Mouse (Mus musculus): ENCODE measurements around the gene Scaper.

The Scaper gene

GRCm38 (mm10) chr9:55540391-55540770, 397.5 kb downstream of the Scaper start:
- no peak for DNase-seq (ENCODE audit: low spot score)

GRCm38 (mm10) chr9:55539661-55540390, 398.1 kb downstream of the Scaper start:
- no peak for DNase-seq (ENCODE audit: low spot score)

GRCm38 (mm10) chr9:55539006-55539405, 398.9 kb downstream of the Scaper start:
- no peak for DNase-seq (ENCODE audit: low spot score)

GRCm38 (mm10) chr9:55538377-55538776, 399.5 kb downstream of the Scaper start, which contains the start of gene Isl2:
Gene Isl2 (plus strand): TSS chr9:55538672.
- no peak for DNase-seq (ENCODE audit: low spot score)

- peak; percentile 63 for DNase-seq (ENCODE audit: low spot score)
These were observed 402.0 kb downstream of the Scaper start for GRCm38 (mm10) chr9:55535907-55536306.

GRCm38 (mm10) chr9:55525716-55526115, 412.2 kb downstream of the Scaper start:
- DNase-seq (ENCODE audit: low spot score), result no peak

GRCm38 (mm10) chr9:55512027-55512543, 425.8 kb downstream of the Scaper start, which contains the start of gene Etfa:
Gene Etfa (minus strand): TSS chr9:55512243.
- peak; percentile 91 for DNase-seq (ENCODE audit: low spot score)

- no peak for DNase-seq (ENCODE audit: low spot score)
These were observed 426.4 kb downstream of the Scaper start for GRCm38 (mm10) chr9:55511521-55511993.

- no peak for DNase-seq (ENCODE audit: low spot score)
These were observed 427.2 kb downstream of the Scaper start for GRCm38 (mm10) chr9:55510651-55511235.

- DNase-seq (ENCODE audit: low spot score), result no peak
These were observed 428.2 kb downstream of the Scaper start for GRCm38 (mm10) chr9:55509731-55510130.

GRCm38 (mm10) chr9:55508701-55509100, 429.2 kb downstream of the Scaper start:
- DNase-seq (ENCODE audit: low spot score), result no peak

GRCm38 (mm10) chr9:55507922-55508321, 430.0 kb downstream of the Scaper start:
- DNase-seq (ENCODE audit: low spot score), result no peak
